Mouse (Mus musculus) kidney, embryonic 14.5 days (tissue): ENCODE results near the gene Cd300lg. TPM values are rescaled to one million over a fixed set of nuclear protein-coding genes. Genes with fewer than 3 reads are reported as not detected.

Source experiments
- ATAC-seq: fragments of 200-750 bp; cut with Nextera tagmentation; 2 replicates; pipeline ENCODE4 v1.8.0; 2017; ENCODE audit warnings: moderate number of reproducible peaks, mild to moderate bottlenecking, moderate TSS enrichment, moderate library complexity; ENCODE audit not compliant: low FRiP score, low TSS enrichment
- H3K27ac ChIP-seq: fragments of 300-500 bp; sonication (generic); 2 replicates; pipeline ENCODE4 v1.5.1; 2014; ENCODE audit warnings: low read depth, mild to moderate bottlenecking, low read length, moderate library complexity, mixed read lengths
- H3K27me3 ChIP-seq: fragments of 300-500 bp; sonication (generic); 2 replicates; pipeline ENCODE4 v1.6.1; 2014; ENCODE audit warnings: mild to moderate bottlenecking, low read length; ENCODE audit not compliant: control insufficient read depth, insufficient read depth
- H3K36me3 ChIP-seq: fragments of 300-500 bp; sonication (generic); 2 replicates; pipeline ENCODE4 v1.6.1; 2014; ENCODE audit warnings: low read length, mixed read lengths; ENCODE audit not compliant: control insufficient read depth, insufficient read depth
- H3K4me1 ChIP-seq: fragments of 300-500 bp; sonication (generic); 2 replicates; pipeline ENCODE4 v1.6.1; 2014; ENCODE audit warnings: low read length, mixed read lengths; ENCODE audit not compliant: control insufficient read depth, insufficient read depth
- H3K4me2 ChIP-seq: fragments of 300-500 bp; sonication (generic); replicated peaks from 2 replicates; pipeline ENCODE4 v1.6.1; 2014; ENCODE audit warnings: low read depth, mild to moderate bottlenecking, low read length
- H3K4me3 ChIP-seq: fragments of 300-500 bp; sonication (generic); 2 replicates; pipeline ENCODE4 v1.5.1; 2014; ENCODE audit warnings: mild to moderate bottlenecking, low read length
- H3K9ac ChIP-seq: fragments of 300-500 bp; sonication (generic); 2 replicates; pipeline ENCODE4 v1.6.1; 2014; ENCODE audit warnings: low read depth, mild to moderate bottlenecking, low read length, moderate library complexity
- H3K9me3 ChIP-seq: fragments of 300-500 bp; sonication (generic); 2 replicates; pipeline ENCODE4 v1.6.1; 2016; ENCODE audit warnings: low read length; ENCODE audit not compliant: control insufficient read depth
- WGBS: fragments of 180-500 bp; shearing (Covaris S2); extraction: QIAGEN DNeasy Blood & Tissue Kit; methylation state at CpG from one replicate; pipeline ENCODE4 v1.1.7; 2014; 5-methylcytosine and 5-hydroxymethylcytosine counted together
- polyA plus RNA-seq: library from polyadenylated mRNA; unstranded; fragments of >200 nt; fragmentation: Nextera tagmentation; extraction: Ambion mirVana; gene quantifications from 2 replicates; pipeline ENCODE4 v1.2.1, GENCODE M21; 2014

The Cd300lg gene
- polyA plus RNA-seq, 1 experiment from 2014 or later: 0.38 TPM

DNA sequence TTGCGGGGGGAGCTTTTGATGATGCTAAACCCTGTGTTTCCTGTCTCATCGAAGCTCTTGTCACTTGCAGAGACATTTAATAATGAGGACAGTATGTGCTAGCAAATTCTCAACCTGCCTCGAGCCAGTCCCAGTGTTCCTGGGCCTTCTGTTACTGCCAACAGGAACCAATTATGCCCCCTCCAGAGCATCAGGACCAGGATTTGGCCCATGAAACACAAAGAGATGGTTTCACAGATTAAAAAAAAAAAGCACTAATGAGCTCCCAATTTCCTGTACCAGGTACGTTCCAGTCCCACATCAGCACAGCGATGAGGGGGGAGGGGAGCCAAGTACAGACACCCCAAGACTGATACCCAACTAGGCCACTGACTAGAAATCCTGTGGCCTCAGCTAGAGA lies 20.1 kb upstream of the Cd300lg start:
- Histone ChIP-seq H3K9ac (no peak overlapping the region), H3K4me3 (no peak overlapping the region), H3K4me1 (peaks cover 11% of the 10 kb centered on the region), H3K27me3 (peaks cover 4% of the 10 kb centered on the region; the same call in 1 of the 2 replicates), H3K36me3 (peaks cover 3% of the 10 kb centered on the region; the same call in 1 of the 2 replicates), H3K9me3 (no peaks in the 10 kb centered on the region), H3K4me2 (no peak overlapping the region), H3K27ac (no peak overlapping the region)
- 87% methylated on average over 5 of the region's 5 CpGs for WGBS
- no peak for ATAC-seq

DNA sequence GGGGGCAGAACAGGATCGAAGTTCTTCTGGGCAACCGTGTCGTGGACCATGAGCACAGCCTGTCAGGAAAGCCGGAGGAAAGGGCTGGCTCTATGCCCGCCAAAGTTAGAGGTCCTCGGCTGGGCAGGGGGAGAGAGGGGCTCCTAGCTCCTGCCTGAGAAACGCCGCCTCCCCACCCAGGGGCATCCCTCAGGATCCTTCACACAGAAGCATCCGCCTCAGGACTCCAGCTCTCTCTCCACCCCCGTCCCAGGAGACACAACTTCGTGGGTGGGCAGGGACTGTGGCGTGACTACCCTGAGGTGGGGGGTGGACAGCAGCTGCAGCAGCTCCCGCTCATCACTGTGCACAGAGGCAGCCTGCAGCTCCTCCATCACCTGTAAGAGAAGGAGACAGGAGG lies 17.9 kb upstream of the Cd300lg start:
- Histone ChIP-seq H3K4me2 (no peak overlapping the region), H3K27ac (no peak overlapping the region), H3K9ac (no peak overlapping the region), H3K9me3 (no peaks in the 10 kb centered on the region), H3K36me3 (peaks cover 3% of the 10 kb centered on the region; the same call in 1 of the 2 replicates), H3K4me1 (peaks cover 16% of the 10 kb centered on the region), H3K4me3 (no peak overlapping the region), H3K27me3 (peaks cover 4% of the 10 kb centered on the region; the same call in 1 of the 2 replicates)
- 79% methylated on average over 13 of the region's 13 CpGs for WGBS
- ATAC-seq: no peak

- 75% methylated on average over 6 of the region's 6 CpGs for WGBS
- ATAC-seq: no peak
- H3K4me2 ChIP-seq: no peak overlapping the region
- H3K27ac ChIP-seq: no peak overlapping the region
- H3K4me3 ChIP-seq: no peak overlapping the region
- H3K27me3 ChIP-seq: peaks cover 5% of the 10 kb centered on the region; the same call in 1 of the 2 replicates
- H3K4me1 ChIP-seq: peaks cover 16% of the 10 kb centered on the region
- H3K36me3 ChIP-seq: peaks cover 3% of the 10 kb centered on the region; the same call in 1 of the 2 replicates
- no peak overlapping the region for H3K9ac ChIP-seq
- no peaks in the 10 kb centered on the region for H3K9me3 ChIP-seq
Measured at GRCm38 (mm10) chr11:102024084-102024758, 17.1 kb upstream of the Cd300lg start.

GRCm38 (mm10) chr11:102024875-102025274 lies 16.4 kb upstream of the Cd300lg start:
- H3K4me1 ChIP-seq: peaks cover 16% of the 10 kb centered on the region
- H3K9ac ChIP-seq: no peak overlapping the region
- 84% methylated on average over 4 of the region's 4 CpGs for WGBS
- ATAC-seq: no peak
- no peaks in the 10 kb centered on the region for H3K9me3 ChIP-seq
- peaks cover 7% of the 10 kb centered on the region; the same call in 1 of the 2 replicates for H3K27me3 ChIP-seq
- H3K4me2 ChIP-seq: no peak overlapping the region
- peaks cover 3% of the 10 kb centered on the region; the same call in 1 of the 2 replicates for H3K36me3 ChIP-seq
- H3K27ac ChIP-seq: no peak overlapping the region
- no peak overlapping the region for H3K4me3 ChIP-seq

DNA sequence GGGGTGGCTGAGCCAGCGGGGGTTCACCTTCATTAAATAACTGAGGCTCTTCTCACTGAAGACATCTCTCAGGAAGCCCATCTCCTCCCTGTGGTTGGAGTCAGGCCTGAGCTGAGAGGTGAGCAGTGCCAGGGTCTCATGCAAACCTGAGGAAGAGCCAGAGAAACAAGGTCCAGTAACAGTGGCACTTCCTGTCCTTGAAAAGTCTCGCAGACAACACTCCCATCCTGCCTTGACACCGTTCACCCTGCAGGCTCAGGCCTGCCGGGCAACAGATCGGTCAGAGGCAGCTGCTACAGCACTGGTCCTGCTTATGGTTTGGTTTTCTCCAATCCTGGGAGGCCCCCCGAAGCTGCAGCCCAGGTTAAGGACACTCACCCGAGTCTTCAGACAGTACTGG lies 16.0 kb upstream of the Cd300lg start:
- Histone ChIP-seq H3K9ac (no peak overlapping the region), H3K27ac (no peak overlapping the region), H3K27me3 (peaks cover 7% of the 10 kb centered on the region; the same call in 1 of the 2 replicates), H3K9me3 (no peaks in the 10 kb centered on the region), H3K4me1 (peaks cover 16% of the 10 kb centered on the region), H3K4me3 (no peak overlapping the region), H3K36me3 (peaks cover 3% of the 10 kb centered on the region; the same call in 1 of the 2 replicates), H3K4me2 (peak overlapping the region; percentile 80)
- 34% methylated on average over 7 of the region's 7 CpGs for WGBS
- no peak for ATAC-seq

DNA sequence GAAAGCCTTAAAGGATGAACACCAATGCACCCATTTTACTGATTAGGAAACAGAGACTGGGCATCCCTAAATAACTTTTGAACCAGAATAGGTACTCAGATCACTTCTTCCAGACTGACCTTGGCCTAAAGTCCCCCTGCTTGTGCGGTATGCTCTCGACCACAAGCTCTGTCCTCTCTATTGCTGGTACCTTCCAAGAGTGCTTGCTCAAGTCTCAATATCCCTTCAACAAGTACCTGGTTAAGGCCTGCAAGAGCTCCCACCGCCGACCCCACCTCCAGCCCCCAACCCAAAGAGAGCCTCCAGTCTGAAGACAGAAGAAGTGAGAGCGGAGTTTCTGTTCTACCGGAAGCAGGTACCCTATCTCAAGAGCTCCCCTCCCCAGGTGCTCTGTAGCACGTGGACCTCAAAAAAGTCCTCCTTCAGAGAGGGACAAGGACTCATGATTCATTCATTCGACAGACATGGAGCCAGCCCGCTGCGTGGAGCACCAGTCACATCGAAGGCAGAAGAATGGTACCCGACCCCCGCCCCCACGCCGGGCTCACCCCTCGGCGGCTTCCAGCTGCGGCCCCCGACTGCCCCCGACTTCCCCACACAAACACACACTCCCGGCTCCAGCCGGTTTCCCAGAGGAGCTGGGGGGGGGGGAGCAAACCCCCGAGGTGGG lies 15.2 kb upstream of the Cd300lg start:
- Histone ChIP-seq H3K4me1 (peaks cover 16% of the 10 kb centered on the region), H3K4me2 (peak overlapping the region; percentile 80), H3K27ac (peak overlapping the region; percentile 71; the same call in 1 of the 2 replicates), H3K9me3 (no peaks in the 10 kb centered on the region), H3K27me3 (peaks cover 7% of the 10 kb centered on the region; the same call in 1 of the 2 replicates), H3K36me3 (peaks cover 3% of the 10 kb centered on the region; the same call in 1 of the 2 replicates), H3K4me3 (peak overlapping the region; percentile 46), H3K9ac (peak overlapping the region; percentile 53)
- peak; percentile 29; the same call in 1 of the 2 replicates for ATAC-seq
- WGBS: 3% methylated on average over 22 of the region's 23 CpGs

- Histone ChIP-seq H3K27ac (peak overlapping the region; percentile 71), H3K36me3 (peaks cover 3% of the 10 kb centered on the region; the same call in 1 of the 2 replicates), H3K4me1 (peaks cover 16% of the 10 kb centered on the region), H3K27me3 (peaks cover 7% of the 10 kb centered on the region; the same call in 1 of the 2 replicates), H3K4me2 (peak overlapping the region; percentile 80), H3K4me3 (peak overlapping the region; percentile 46), H3K9ac (peak overlapping the region; percentile 53), H3K9me3 (no peaks in the 10 kb centered on the region)
- under 1% methylated on average over 50 of the region's 73 CpGs for WGBS
- ATAC-seq: peak; percentile 90
Measured at GRCm38 (mm10) chr11:102026694-102027360, 14.5 kb upstream of the Cd300lg start.

GRCm38 (mm10) chr11:102027361-102028017 lies 13.8 kb upstream of the Cd300lg start:
- H3K27me3 ChIP-seq: peaks cover 7% of the 10 kb centered on the region; the same call in 1 of the 2 replicates
- H3K27ac ChIP-seq: peak overlapping the region; percentile 71
- ATAC-seq: 0 out of 2 replicates have a peak, but pooled peaks have one; percentile 20
- peak overlapping the region; percentile 80 for H3K4me2 ChIP-seq
- peak overlapping the region; percentile 46 for H3K4me3 ChIP-seq
- 6% methylated on average over 12 of the region's 12 CpGs for WGBS
- peaks cover 16% of the 10 kb centered on the region for H3K4me1 ChIP-seq
- no peak overlapping the region for H3K9ac ChIP-seq
- peaks cover 3% of the 10 kb centered on the region; the same call in 1 of the 2 replicates for H3K36me3 ChIP-seq
- no peaks in the 10 kb centered on the region for H3K9me3 ChIP-seq
